Mouse (Mus musculus): ENCODE results near the gene Tcf12. TPM values are rescaled to one million over a fixed set of nuclear protein-coding genes. Genes with fewer than 3 reads are reported as not detected.

Gene Tcf12
- polyA plus RNA-seq, 1 experiment from 2014 or later: 140 TPM

GRCm38 (mm10) chr9:72118490-72118889 is 6.8 kb upstream of the Tcf12 start:
- H3K27ac ChIP-seq: no peak overlapping the region
- H3K9ac ChIP-seq (replicated peaks): no peak overlapping the region
- no peaks in the 10 kb centered on the region for H3K4me1 ChIP-seq (replicated peaks)
- H3K27me3 ChIP-seq: no peaks in the 10 kb centered on the region
- no peaks in the 10 kb centered on the region for H3K36me3 ChIP-seq
- no peak overlapping the region for H3K4me2 ChIP-seq (replicated peaks)
- no peak overlapping the region for H3K4me3 ChIP-seq (replicated peaks)
- no peak for ATAC-seq
- no peaks in the 10 kb centered on the region for H3K9me3 ChIP-seq

- H3K27me3 ChIP-seq: no peaks in the 10 kb centered on the region
- under 1% methylated on average over 82 of the region's 90 CpGs for WGBS
- peak overlapping the region; percentile 79 for H3K4me3 ChIP-seq (replicated peaks)
- no peaks in the 10 kb centered on the region for H3K9me3 ChIP-seq
- peak overlapping the region; percentile 70 for H3K4me2 ChIP-seq (replicated peaks)
- peak overlapping the region; percentile 94 for H3K27ac ChIP-seq
- ATAC-seq: peak; percentile 84
- H3K36me3 ChIP-seq: 0 out of 2 replicates have a peak, but pooled peaks cover 3% of the 10 kb centered on the region
- peak overlapping the region; percentile 98 for H3K9ac ChIP-seq (replicated peaks)
- H3K4me1 ChIP-seq (replicated peaks): peaks cover 32% of the 10 kb centered on the region
Observed at GRCm38 (mm10) chr9:72111004-72111621, 558 bp downstream of the Tcf12 start.

- peak; percentile 55 for ATAC-seq
- no peaks in the 10 kb centered on the region for H3K9me3 ChIP-seq
- peak overlapping the region; percentile 98 for H3K9ac ChIP-seq (replicated peaks)
- peak overlapping the region; percentile 70 for H3K4me2 ChIP-seq (replicated peaks)
- H3K36me3 ChIP-seq: 0 out of 2 replicates have a peak, but pooled peaks cover 3% of the 10 kb centered on the region
- peaks cover 32% of the 10 kb centered on the region for H3K4me1 ChIP-seq (replicated peaks)
- peak overlapping the region; percentile 79 for H3K4me3 ChIP-seq (replicated peaks)
- H3K27ac ChIP-seq: peak overlapping the region; percentile 94
- no peaks in the 10 kb centered on the region for H3K27me3 ChIP-seq
- under 1% methylated on average over 23 of the region's 23 CpGs for WGBS
Observed at GRCm38 (mm10) chr9:72110627-72111003, 1.1 kb downstream of the Tcf12 start.

- Histone ChIP-seq H3K36me3 (peaks cover 16% of the 10 kb centered on the region), H3K4me3 (replicated peaks) (no peak overlapping the region), H3K4me1 (replicated peaks) (peaks cover 10% of the 10 kb centered on the region), H3K9me3 (no peaks in the 10 kb centered on the region), H3K27me3 (no peaks in the 10 kb centered on the region), H3K27ac (no peak overlapping the region), H3K9ac (replicated peaks) (no peak overlapping the region), H3K4me2 (replicated peaks) (no peak overlapping the region)
- WGBS: 82% methylated on average over 1 of the region's 1 CpGs
- ATAC-seq: no peak
Observed at GRCm38 (mm10) chr9:72103471-72103870, 8.2 kb downstream of the Tcf12 start.

- no peak overlapping the region for H3K9ac ChIP-seq (replicated peaks)
- no peak for ATAC-seq
- H3K4me3 ChIP-seq (replicated peaks): no peak overlapping the region
- H3K27ac ChIP-seq: no peak overlapping the region
- 84% methylated on average over 7 of the region's 7 CpGs for WGBS
- H3K9me3 ChIP-seq: no peaks in the 10 kb centered on the region
- peaks cover 19% of the 10 kb centered on the region for H3K36me3 ChIP-seq
- H3K4me1 ChIP-seq (replicated peaks): no peaks in the 10 kb centered on the region
- no peaks in the 10 kb centered on the region for H3K27me3 ChIP-seq
- no peak overlapping the region for H3K4me2 ChIP-seq (replicated peaks)
Observed at GRCm38 (mm10) chr9:72099945-72100685, 11.6 kb downstream of the Tcf12 start.

- WGBS: over 99% methylated on average over 2 of the region's 2 CpGs
- Histone ChIP-seq H3K9ac (replicated peaks) (no peak overlapping the region), H3K4me1 (replicated peaks) (0 out of 2 replicates have a peak, but pooled peaks cover 2% of the 10 kb centered on the region), H3K9me3 (no peaks in the 10 kb centered on the region), H3K27me3 (no peaks in the 10 kb centered on the region), H3K36me3 (peaks cover 19% of the 10 kb centered on the region), H3K4me3 (replicated peaks) (no peak overlapping the region), H3K27ac (no peak overlapping the region), H3K4me2 (replicated peaks) (no peak overlapping the region)
- ATAC-seq: no peak
Observed at GRCm38 (mm10) chr9:72098056-72098455, 13.6 kb downstream of the Tcf12 start.

- Histone ChIP-seq H3K4me2 (replicated peaks) (no peak overlapping the region), H3K27me3 (no peaks in the 10 kb centered on the region), H3K27ac (no peak overlapping the region), H3K9ac (replicated peaks) (no peak overlapping the region), H3K4me3 (replicated peaks) (no peak overlapping the region), H3K36me3 (peaks cover 15% of the 10 kb centered on the region), H3K9me3 (no peaks in the 10 kb centered on the region), H3K4me1 (replicated peaks) (0 out of 2 replicates have a peak, but pooled peaks cover 4% of the 10 kb centered on the region)
- no peak for ATAC-seq
- 94% methylated on average over 2 of the region's 2 CpGs for WGBS
Observed at GRCm38 (mm10) chr9:72097083-72097482, 14.6 kb downstream of the Tcf12 start.

GRCm38 (mm10) chr9:72094675-72095074 is 17.0 kb downstream of the Tcf12 start:
- Histone ChIP-seq H3K4me3 (replicated peaks) (no peak overlapping the region), H3K4me1 (replicated peaks) (0 out of 2 replicates have a peak, but pooled peaks cover 4% of the 10 kb centered on the region), H3K27me3 (no peaks in the 10 kb centered on the region), H3K36me3 (peaks cover 7% of the 10 kb centered on the region), H3K9me3 (no peaks in the 10 kb centered on the region), H3K4me2 (replicated peaks) (no peak overlapping the region), H3K9ac (replicated peaks) (no peak overlapping the region), H3K27ac (no peak overlapping the region)
- 88% methylated on average over 5 of the region's 5 CpGs for WGBS
- ATAC-seq: no peak

- Histone ChIP-seq H3K4me3 (replicated peaks) (no peak overlapping the region), H3K4me2 (replicated peaks) (no peak overlapping the region), H3K9me3 (no peaks in the 10 kb centered on the region), H3K27me3 (no peaks in the 10 kb centered on the region), H3K9ac (replicated peaks) (no peak overlapping the region), H3K27ac (no peak overlapping the region), H3K36me3 (peaks cover 6% of the 10 kb centered on the region), H3K4me1 (replicated peaks) (0 out of 2 replicates have a peak, but pooled peaks cover 4% of the 10 kb centered on the region)
- 68% methylated on average over 1 of the region's 1 CpGs for WGBS
- ATAC-seq: no peak
Observed at GRCm38 (mm10) chr9:72092191-72092590, 19.5 kb downstream of the Tcf12 start.

GRCm38 (mm10) chr9:72088893-72089611 is 22.6 kb downstream of the Tcf12 start:
- ATAC-seq: no peak
- Histone ChIP-seq H3K36me3 (no peaks in the 10 kb centered on the region), H3K9me3 (no peaks in the 10 kb centered on the region), H3K27me3 (no peaks in the 10 kb centered on the region), H3K4me2 (replicated peaks) (no peak overlapping the region), H3K4me1 (replicated peaks) (peaks cover 11% of the 10 kb centered on the region), H3K27ac (no peak overlapping the region), H3K9ac (replicated peaks) (no peak overlapping the region), H3K4me3 (replicated peaks) (no peak overlapping the region)
- WGBS: 95% methylated on average over 3 of the region's 3 CpGs

GRCm38 (mm10) chr9:72085017-72085416 is 26.7 kb downstream of the Tcf12 start:
- no peak overlapping the region for H3K4me3 ChIP-seq (replicated peaks)
- no peaks in the 10 kb centered on the region for H3K27me3 ChIP-seq
- no peak overlapping the region for H3K27ac ChIP-seq
- 76% methylated on average over 3 of the region's 3 CpGs for WGBS
- ATAC-seq: no peak
- no peak overlapping the region for H3K4me2 ChIP-seq (replicated peaks)
- H3K4me1 ChIP-seq (replicated peaks): peaks cover 11% of the 10 kb centered on the region
- H3K36me3 ChIP-seq: no peaks in the 10 kb centered on the region
- H3K9me3 ChIP-seq: no peaks in the 10 kb centered on the region
- H3K9ac ChIP-seq (replicated peaks): no peak overlapping the region

GRCm38 (mm10) chr9:72084131-72084530 is 27.5 kb downstream of the Tcf12 start:
- Histone ChIP-seq H3K4me3 (replicated peaks) (no peak overlapping the region), H3K9me3 (no peaks in the 10 kb centered on the region), H3K27ac (no peak overlapping the region), H3K36me3 (no peaks in the 10 kb centered on the region), H3K4me2 (replicated peaks) (no peak overlapping the region), H3K27me3 (no peaks in the 10 kb centered on the region), H3K9ac (replicated peaks) (no peak overlapping the region), H3K4me1 (replicated peaks) (peaks cover 11% of the 10 kb centered on the region)
- no peak for ATAC-seq
